Mouse (Mus musculus): ENCODE data around the gene Mrpl23. TPM values are rescaled to one million over a fixed set of nuclear protein-coding genes. Genes with fewer than 3 reads are reported as not detected.

The Mrpl23 gene
- total and polyA plus RNA-seq, 3 experiments: 11.4 to 48.2 TPM; not detected in 1

DNA sequence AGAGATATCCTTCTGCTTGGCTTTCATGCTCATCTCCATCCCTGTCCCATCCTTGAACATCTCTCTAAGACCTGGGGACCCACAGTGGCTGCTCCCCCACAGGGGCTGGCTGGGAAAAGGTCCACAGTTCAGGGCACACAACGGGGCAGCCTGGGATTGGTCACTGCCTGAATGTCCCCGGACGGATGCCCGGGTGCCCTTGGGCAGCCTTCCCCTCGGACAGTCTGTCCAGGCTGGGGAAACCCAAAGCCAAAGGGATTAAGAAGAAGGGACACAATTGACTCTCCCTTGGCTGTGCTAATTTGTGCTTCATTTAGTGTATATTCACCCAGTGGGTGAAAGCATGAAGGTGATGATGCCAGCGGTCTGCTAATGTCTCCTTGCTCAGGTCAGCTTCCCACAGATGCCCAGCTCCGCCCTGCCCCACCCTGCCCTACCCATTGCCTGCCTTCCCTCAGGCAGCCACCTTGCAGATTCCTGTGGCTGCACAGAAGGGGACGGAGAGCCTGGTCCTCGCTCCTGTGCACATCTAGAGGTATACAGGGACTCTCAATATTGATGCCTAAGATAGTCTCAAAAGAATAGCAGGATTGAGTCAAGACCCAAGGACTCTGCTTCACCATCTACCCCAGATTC lies 26.1 kb downstream of the Mrpl23 start:
- H3K4me1 ChIP-seq (ENCODE audit: control insufficient read depth in 1 of 2, insufficient read depth in 2 of 2, low read length in 2 of 2): no peaks in the 10 kb centered on the region
- TF ChIP-seq POLR2AphosphoS2 (IDR thresholded peaks at IDR 0.05; ENCODE audit: low read length): no peak
- TF ChIP-seq CHD1 (IDR thresholded peaks at IDR 0.05; ENCODE audit: low read depth, low read length): no peak
- TF ChIP-seq USF2 (IDR thresholded peaks at IDR 0.05; ENCODE audit: borderline replicate concordance in 1 of 2, insufficient read depth in 1 of 2, low read depth in 1 of 2, low read length in 2 of 2): no peak
- TF ChIP-seq MEF2A (IDR thresholded peaks at IDR 0.05; ENCODE audit: extremely low read depth, insufficient replicate concordance, low read depth, low read length, poor library complexity, severe bottlenecking): no peak
- TF ChIP-seq MAX (IDR thresholded peaks at IDR 0.05; ENCODE audit: low read length): no peak
- no peak for TF ChIP-seq GATA1 (IDR thresholded peaks at IDR 0.05; ENCODE audit: low read depth, low read length)
- no peak for TF ChIP-seq NELFE (IDR thresholded peaks at IDR 0.05; ENCODE audit: low read depth, low read length)
- TF ChIP-seq ZKSCAN1 (IDR thresholded peaks at IDR 0.05; ENCODE audit: low read depth, low read length): no peak
- no peak for TF ChIP-seq TCF12 (IDR thresholded peaks at IDR 0.05; ENCODE audit: low read depth, low read length)
- no peak for TF ChIP-seq ZMIZ1 (IDR thresholded peaks at IDR 0.05; ENCODE audit: low read depth, low read length)
- TF ChIP-seq SIN3A (IDR thresholded peaks at IDR 0.05; ENCODE audit: low read length): no peak
- TF ChIP-seq HCFC1 (IDR thresholded peaks at IDR 0.05; ENCODE audit: low read depth, low read length): no peak
- no peak for TF ChIP-seq POLR2A (IDR thresholded peaks at IDR 0.05; ENCODE audit: control insufficient read depth in 1 of 2, insufficient read depth in 1 of 2, low read depth in 1 of 2, low read length in 2 of 2, poor library complexity in 1 of 2)
- no peak for TF ChIP-seq POLR2AphosphoS5 (IDR thresholded peaks at IDR 0.05; ENCODE audit: borderline replicate concordance, low read depth, low read length)
- no peak for TF ChIP-seq KAT2A (conservative IDR thresholded peaks at IDR 0.05; ENCODE audit: low read depth, low read length)
- no peak for TF ChIP-seq CTCF (IDR thresholded peaks at IDR 0.05 in 2 of 3, conservative IDR thresholded peaks at IDR 0.05 in 1 of 3; ENCODE audit: control insufficient read depth in 1 of 3, insufficient read depth in 1 of 3, low read depth in 2 of 3, low read length in 3 of 3, poor library complexity in 1 of 3, severe bottlenecking in 1 of 3)
- TF ChIP-seq ZNF384 (IDR thresholded peaks at IDR 0.05; ENCODE audit: low read depth, low read length): no peak
- TF ChIP-seq EP300 (IDR thresholded peaks at IDR 0.05; ENCODE audit: low read depth in 1 of 2, low read length in 2 of 2): no peak

GRCm38 (mm10) chr7:142559651-142560175 lies 27.2 kb downstream of the Mrpl23 start:
- Histone ChIP-seq H3K36me3 (ENCODE audit: control insufficient read depth in 1 of 2, insufficient read depth in 2 of 2, low read length in 2 of 2) (no peaks in the 10 kb centered on the region), H3K9ac (ENCODE audit: control insufficient read depth, low read depth, low read length, poor library complexity, severe bottlenecking) (no peak overlapping the region), H3K4me3 (ENCODE audit: control insufficient read depth in 1 of 2, insufficient read depth in 1 of 2, low read depth in 2 of 2, low read length in 2 of 2) (no peak overlapping the region), H3K9me3 (replicated peaks; ENCODE audit: insufficient read depth, low read length) (no peaks in the 10 kb centered on the region), H3K27me3 (ENCODE audit: control insufficient read depth in 1 of 2, insufficient read depth in 2 of 2, low read length in 2 of 2) (0 out of 4 replicates have a peak, but pooled peaks cover 0 to 2% of the 10 kb centered on the region in 2 experiments), H3K27ac (ENCODE audit: control insufficient read depth, low read depth, low read length) (no peak overlapping the region), H3K4me1 (ENCODE audit: control insufficient read depth in 1 of 2, insufficient read depth in 2 of 2, low read length in 2 of 2) (no peaks in the 10 kb centered on the region), H3K79me2 (ENCODE audit: control insufficient read depth, insufficient read depth, low read length, poor library complexity) (no peaks in the 10 kb centered on the region)
- TF ChIP-seq SMC3 (IDR thresholded peaks at IDR 0.05; ENCODE audit: low read depth, low read length) (no peak), UBTF (IDR thresholded peaks at IDR 0.05; ENCODE audit: borderline replicate concordance, insufficient read depth, low read depth, low read length) (no peak), USF1 (IDR thresholded peaks at IDR 0.05; ENCODE audit: low read depth, low read length) (no peak), BHLHE40 (IDR thresholded peaks at IDR 0.05; ENCODE audit: borderline replicate concordance, low read depth, low read length) (no peak), POLR2AphosphoS5 (IDR thresholded peaks at IDR 0.05; ENCODE audit: borderline replicate concordance, low read depth, low read length) (no peak), POLR2AphosphoS2 (IDR thresholded peaks at IDR 0.05; ENCODE audit: low read length) (no peak), KAT2A (conservative IDR thresholded peaks at IDR 0.05; ENCODE audit: low read depth, low read length) (no peak)
- no peak for DNase-seq (ENCODE audit: low read depth, low spot score)

More for the DNA sequence above, 26.1 kb downstream of the Mrpl23 start:
- H3K9me3 ChIP-seq (replicated peaks; ENCODE audit: insufficient read depth, low read length): no peaks in the 10 kb centered on the region
- no peaks in the 10 kb centered on the region for H3K79me2 ChIP-seq (ENCODE audit: control insufficient read depth, insufficient read depth, low read length, poor library complexity)
- no peak overlapping the region for H3K9ac ChIP-seq (ENCODE audit: control insufficient read depth, low read depth, low read length, poor library complexity, severe bottlenecking)
- no peak overlapping the region for H3K4me3 ChIP-seq (ENCODE audit: control insufficient read depth in 1 of 2, insufficient read depth in 1 of 2, low read depth in 2 of 2, low read length in 2 of 2)
- no peak overlapping the region for H3K27ac ChIP-seq (ENCODE audit: control insufficient read depth, low read depth, low read length)
- no peaks in the 10 kb centered on the region for H3K36me3 ChIP-seq (ENCODE audit: control insufficient read depth in 1 of 2, insufficient read depth in 2 of 2, low read length in 2 of 2)
- no peak for DNase-seq (ENCODE audit: low read depth, low spot score)
- 0 out of 4 replicates have a peak, but pooled peaks cover 0 to 2% of the 10 kb centered on the region in 2 experiments for H3K27me3 ChIP-seq (ENCODE audit: control insufficient read depth in 1 of 2, insufficient read depth in 2 of 2, low read length in 2 of 2)
